Mouse (Mus musculus) neural tube, embryonic 11.5 days (tissue): ENCODE results near the gene Tlr9. TPM values are rescaled to one million over a fixed set of nuclear protein-coding genes. Genes with fewer than 3 reads are reported as not detected.

Experiments
- ATAC-seq: fragments of 200-750 bp; cut with Nextera tagmentation; 2 replicates; pipeline ENCODE4 v1.8.0; 2017; ENCODE audit warnings: moderate number of reproducible peaks, mild to moderate bottlenecking, moderate TSS enrichment, moderate library complexity; ENCODE audit not compliant: insufficient read depth, low FRiP score, low TSS enrichment
- DNase-seq: peaks from one replicate; pipeline ENCODE4 v3.0.0-alpha.2; 2015; ENCODE audit warnings: low spot score
- H3K27ac ChIP-seq: fragments of 300-500 bp; sonication (generic); 2 replicates; pipeline ENCODE4 v1.5.1; 2014; ENCODE audit warnings: low read depth, mild to moderate bottlenecking, low read length
- H3K27me3 ChIP-seq: fragments of 300-500 bp; sonication (generic); 2 replicates; pipeline ENCODE4 v1.6.1; 2014; ENCODE audit warnings: mild to moderate bottlenecking, low read length, mixed read lengths; ENCODE audit not compliant: control insufficient read depth, insufficient read depth
- H3K36me3 ChIP-seq: fragments of 300-500 bp; sonication (generic); 2 replicates; pipeline ENCODE4 v1.6.1; 2014; ENCODE audit warnings: mild to moderate bottlenecking, low read length, moderate library complexity, mixed read lengths; ENCODE audit not compliant: control insufficient read depth, insufficient read depth
- H3K4me1 ChIP-seq: fragments of 300-500 bp; sonication (generic); 2 replicates; pipeline ENCODE4 v1.6.1; 2014; ENCODE audit warnings: low read length, mixed read lengths; ENCODE audit not compliant: control insufficient read depth, insufficient read depth
- H3K4me2 ChIP-seq: fragments of 300-500 bp; sonication (generic); 2 replicates; pipeline ENCODE4 v1.6.1; 2014; ENCODE audit warnings: low read depth, mild to moderate bottlenecking, moderate library complexity
- H3K4me3 ChIP-seq: fragments of 300-500 bp; sonication (generic); 2 replicates; pipeline ENCODE4 v1.5.1; 2014; ENCODE audit warnings: low read depth, low read length
- H3K9ac ChIP-seq: fragments of 300-500 bp; sonication (generic); 2 replicates; pipeline ENCODE4 v1.6.1; 2014; ENCODE audit warnings: mild to moderate bottlenecking, low read length
- H3K9me3 ChIP-seq: fragments of 300-500 bp; sonication (generic); 2 replicates; pipeline ENCODE4 v1.6.1; 2016; ENCODE audit warnings: low read length; ENCODE audit not compliant: control insufficient read depth
- WGBS: fragments of 180-500 bp; shearing (Covaris S2); extraction: QIAGEN DNeasy Blood & Tissue Kit; methylation state at CpG from one replicate; pipeline ENCODE4 v1.1.7; 2014; 5-methylcytosine and 5-hydroxymethylcytosine counted together
- polyA plus RNA-seq: library from polyadenylated mRNA; unstranded; fragments of >200 nt; fragmentation: Nextera tagmentation; extraction: Ambion mirVana; gene quantifications from 2 replicates; pipeline ENCODE4 v1.2.1, GENCODE M21; 2014

Gene Tlr9
- polyA plus RNA-seq, 1 experiment from 2014 or later = not detected

DNA sequence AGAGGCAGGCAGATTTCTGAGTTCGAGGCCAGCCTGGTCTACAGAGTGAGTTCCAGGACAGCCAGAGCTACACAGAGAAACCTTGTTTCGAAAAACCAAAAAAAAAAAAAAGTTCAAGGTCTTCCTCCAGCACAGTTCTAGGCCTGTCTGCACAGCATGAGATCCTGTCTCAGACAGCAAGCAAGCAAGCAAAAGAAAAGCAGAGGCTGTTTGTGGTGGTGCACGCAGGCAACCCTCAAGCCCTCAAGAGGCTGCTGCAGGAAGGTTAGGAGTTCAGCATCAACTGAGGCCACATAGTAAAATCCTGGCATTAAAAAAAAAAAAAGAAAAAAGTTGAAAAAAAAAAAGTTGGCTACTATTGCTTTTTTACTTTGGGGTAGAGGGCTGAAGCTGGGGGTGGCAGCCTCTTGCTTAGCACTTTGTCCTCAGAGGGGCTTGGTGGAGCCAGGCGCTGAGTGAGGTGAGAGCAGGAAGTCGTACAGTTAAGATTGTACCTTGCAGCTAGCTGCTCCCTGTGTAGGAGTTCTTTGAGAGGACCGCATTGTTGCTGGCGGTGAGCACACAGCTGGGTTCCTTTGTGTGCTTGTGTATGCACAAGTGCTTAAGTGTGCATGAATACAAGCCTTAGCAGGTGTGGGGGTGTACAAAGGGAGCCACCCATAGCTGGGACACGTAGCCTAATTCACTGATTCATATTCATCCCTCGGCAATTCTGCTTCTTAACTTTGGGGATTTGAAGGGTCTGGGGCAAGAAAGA lies 11.4 kb upstream of the Tlr9 start:
- peaks cover 3% of the 10 kb centered on the region; the same call in 1 of the 2 replicates for H3K36me3 ChIP-seq
- 0 out of 2 replicates have a peak overlapping the region, but pooled peaks have one; percentile 27 for H3K27ac ChIP-seq
- H3K9ac ChIP-seq = peak overlapping the region; percentile 60
- WGBS = 42% methylated on average over 9 of the region's 9 CpGs
- ATAC-seq (peak; percentile 13; the same call in 1 of the 2 replicates), DNase-seq (no peak)
- H3K4me3 ChIP-seq = no peak overlapping the region
- peak overlapping the region; percentile 46 for H3K4me2 ChIP-seq
- H3K27me3 ChIP-seq = no peaks in the 10 kb centered on the region
- H3K4me1 ChIP-seq = peaks cover 9% of the 10 kb centered on the region
- H3K9me3 ChIP-seq = no peaks in the 10 kb centered on the region

- no peaks in the 10 kb centered on the region for H3K27me3 ChIP-seq
- WGBS = 17% methylated on average over 37 of the region's 37 CpGs
- H3K27ac ChIP-seq = 0 out of 2 replicates have a peak overlapping the region, but pooled peaks have one; percentile 27
- peak overlapping the region; percentile 20 for H3K4me3 ChIP-seq
- peaks cover 9% of the 10 kb centered on the region for H3K4me1 ChIP-seq
- H3K4me2 ChIP-seq = peak overlapping the region; percentile 46
- ATAC-seq = peak; percentile 87
- peaks cover 3% of the 10 kb centered on the region; the same call in 1 of the 2 replicates for H3K36me3 ChIP-seq
- no peaks in the 10 kb centered on the region for H3K9me3 ChIP-seq
- peak; percentile 94 for DNase-seq
- peak overlapping the region; percentile 60 for H3K9ac ChIP-seq
These were observed 10.5 kb upstream of the Tlr9 start for GRCm38 (mm10) chr9:106211680-106212593.

DNA sequence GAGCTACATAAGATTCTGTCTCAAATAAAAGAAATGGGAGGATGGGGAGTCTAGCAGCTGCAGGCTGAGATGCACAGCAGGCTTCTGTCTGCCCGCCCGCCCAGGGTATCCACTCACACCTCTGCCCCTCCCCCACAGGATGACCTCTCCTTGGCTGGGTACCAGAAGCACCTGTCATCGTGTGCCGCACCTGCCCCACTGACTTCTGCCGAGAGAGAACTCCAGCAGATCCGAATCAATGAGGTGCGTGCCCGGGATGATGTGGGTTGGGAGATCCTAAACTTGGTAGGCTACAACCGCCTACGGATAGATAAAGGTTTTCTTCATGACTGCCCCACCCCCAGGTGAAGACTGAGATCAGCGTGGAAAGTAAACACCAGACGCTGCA lies 9.8 kb upstream of the Tlr9 start:
- no peak for DNase-seq
- Histone ChIP-seq H3K9me3 (no peaks in the 10 kb centered on the region), H3K27ac (no peak overlapping the region), H3K27me3 (no peaks in the 10 kb centered on the region), H3K36me3 (peaks cover 3% of the 10 kb centered on the region; the same call in 1 of the 2 replicates), H3K9ac (no peak overlapping the region), H3K4me3 (no peak overlapping the region), H3K4me1 (peaks cover 9% of the 10 kb centered on the region), H3K4me2 (no peak overlapping the region)
- ATAC-seq = no peak
- WGBS = 87% methylated on average over 12 of the region's 12 CpGs

GRCm38 (mm10) chr9:106215341-106216125 lies 6.9 kb upstream of the Tlr9 start:
- Histone ChIP-seq H3K9me3 (no peaks in the 10 kb centered on the region), H3K4me2 (no peak overlapping the region), H3K27ac (no peak overlapping the region), H3K9ac (no peak overlapping the region), H3K4me1 (peaks cover 9% of the 10 kb centered on the region), H3K27me3 (no peaks in the 10 kb centered on the region), H3K36me3 (peaks cover 3% of the 10 kb centered on the region; the same call in 1 of the 2 replicates), H3K4me3 (no peak overlapping the region)
- DNase-seq (no peak), ATAC-seq (no peak)
- 80% methylated on average over 6 of the region's 6 CpGs for WGBS

- Histone ChIP-seq H3K4me2 (no peak overlapping the region), H3K27ac (no peak overlapping the region), H3K36me3 (peaks cover 3% of the 10 kb centered on the region; the same call in 1 of the 2 replicates), H3K4me1 (no peaks in the 10 kb centered on the region), H3K27me3 (no peaks in the 10 kb centered on the region), H3K9me3 (no peaks in the 10 kb centered on the region), H3K4me3 (no peak overlapping the region), H3K9ac (no peak overlapping the region)
- no peak for ATAC-seq
- no peak for DNase-seq
- WGBS = 87% methylated on average over 7 of the region's 7 CpGs
These were observed 5.4 kb upstream of the Tlr9 start for GRCm38 (mm10) chr9:106216971-106217370.

- Histone ChIP-seq H3K4me2 (no peak overlapping the region), H3K9me3 (no peaks in the 10 kb centered on the region), H3K9ac (no peak overlapping the region), H3K27me3 (no peaks in the 10 kb centered on the region), H3K36me3 (no peaks in the 10 kb centered on the region), H3K4me3 (no peak overlapping the region), H3K27ac (no peak overlapping the region), H3K4me1 (no peaks in the 10 kb centered on the region; the same call in 1 of the 2 replicates)
- ATAC-seq = no peak
- WGBS = 79% methylated on average over 8 of the region's 8 CpGs
- no peak for DNase-seq
These were observed 1.4 kb upstream of the Tlr9 start for GRCm38 (mm10) chr9:106220894-106221523.

DNA sequence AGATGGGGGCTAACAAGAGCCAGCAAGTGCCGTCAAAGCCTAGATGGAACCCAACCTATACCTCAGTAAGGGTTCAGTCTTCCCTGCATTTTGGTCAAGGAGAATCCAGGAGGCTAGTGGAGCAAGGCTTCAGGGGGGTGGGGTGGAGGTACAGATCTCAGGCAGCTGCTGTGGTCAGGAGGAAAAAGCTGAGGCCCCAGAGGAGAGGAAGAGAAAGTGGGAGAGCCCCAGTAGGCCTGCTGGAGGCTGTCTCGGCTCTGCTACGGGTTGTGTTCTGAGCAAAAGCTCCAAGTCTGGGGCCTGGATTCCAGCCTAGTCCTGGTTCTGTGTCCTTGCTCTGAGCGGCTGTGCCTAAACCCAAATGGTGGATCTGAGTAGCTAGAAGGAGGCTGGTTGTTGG lies 596 bp downstream of the Tlr9 start:
- ATAC-seq (no peak), DNase-seq (no peak)
- H3K27ac ChIP-seq = no peak overlapping the region
- H3K36me3 ChIP-seq = no peaks in the 10 kb centered on the region
- no peaks in the 10 kb centered on the region for H3K9me3 ChIP-seq
- no peak overlapping the region for H3K4me2 ChIP-seq
- no peaks in the 10 kb centered on the region for H3K27me3 ChIP-seq
- H3K4me3 ChIP-seq = no peak overlapping the region
- peaks cover 4% of the 10 kb centered on the region; the same call in 1 of the 2 replicates for H3K4me1 ChIP-seq
- WGBS = 88% methylated on average over 4 of the region's 4 CpGs
- H3K9ac ChIP-seq = no peak overlapping the region
